Mouse (Mus musculus) heart, postnatal 0 days (tissue): ENCODE results near the gene Actr5. TPM values are rescaled to one million over a fixed set of nuclear protein-coding genes. Genes with fewer than 3 reads are reported as not detected.

Experiments
- ATAC-seq: fragments of 200-750 bp; cut with Nextera tagmentation; 2 replicates; pipeline ENCODE4 v1.8.0; 2017; ENCODE audit warnings: low read depth, moderate number of reproducible peaks, moderate library complexity; ENCODE audit not compliant: insufficient read depth
- DNase-seq: peaks from one replicate; pipeline ENCODE4 v3.0.0-alpha.2; 2016; ENCODE audit warnings: low spot score
- H3K27ac ChIP-seq: fragments of 300-500 bp; sonication (generic); 2 replicates; pipeline ENCODE4 v1.5.1; 2014; ENCODE audit warnings: low read depth, mild to moderate bottlenecking
- H3K27me3 ChIP-seq: fragments of 300-500 bp; sonication (generic); 2 replicates; pipeline ENCODE4 v1.6.1; 2014; ENCODE audit warnings: low read length, mixed read lengths; ENCODE audit not compliant: control insufficient read depth, insufficient read depth
- H3K36me3 ChIP-seq: fragments of 300-500 bp; sonication (generic); replicated peaks from 2 replicates; pipeline ENCODE4 v1.6.1; 2014; ENCODE audit warnings: low read length, mixed read lengths; ENCODE audit not compliant: control insufficient read depth, insufficient read depth
- H3K4me1 ChIP-seq: fragments of 300-500 bp; sonication (generic); 2 replicates; pipeline ENCODE4 v1.6.1; 2014; ENCODE audit warnings: antibody characterized with exemption; ENCODE audit not compliant: control insufficient read depth, insufficient read depth
- H3K4me2 ChIP-seq: fragments of 300-500 bp; sonication (generic); 2 replicates; pipeline ENCODE4 v1.6.1; 2014; ENCODE audit warnings: low read depth, mild to moderate bottlenecking, low read length, moderate library complexity
- H3K4me3 ChIP-seq: fragments of 300-500 bp; sonication (generic); 2 replicates; pipeline ENCODE4 v1.5.1; 2014; ENCODE audit warnings: low read depth, low read length
- H3K9ac ChIP-seq: fragments of 300-500 bp; sonication (generic); replicated peaks from 2 replicates; pipeline ENCODE4 v1.6.1; 2014; ENCODE audit warnings: low read depth, low read length, mixed read lengths
- H3K9me3 ChIP-seq: fragments of 300-500 bp; sonication (generic); replicated peaks from 2 replicates; pipeline ENCODE4 v1.6.1; 2016; ENCODE audit warnings: low read length; ENCODE audit not compliant: control insufficient read depth
- CTCF ChIP-seq: IDR thresholded peaks from 2 replicates; pipeline ENCODE4 v1.5.1; 2016; ENCODE audit warnings: antibody characterized with exemption, control low read depth, low read depth
- EP300 ChIP-seq: IDR thresholded peaks from 2 replicates; pipeline ENCODE4 v1.6.1; 2016; ENCODE audit warnings: antibody characterized with exemption, low read depth
- WGBS: fragments of 180-500 bp; shearing (Covaris S2); extraction: QIAGEN DNeasy Blood & Tissue Kit; methylation state at CpG from one replicate; pipeline ENCODE4 v1.1.7; 2014; 5-methylcytosine and 5-hydroxymethylcytosine counted together
- polyA plus RNA-seq: library from polyadenylated mRNA; unstranded; fragments of >200 nt; fragmentation: Nextera tagmentation; extraction: Ambion mirVana; gene quantifications from 2 replicates; pipeline ENCODE4 v1.2.1, GENCODE M21; 2015
- total RNA-seq: library from RNA; depleted of rRNA; stranded (reverse); fragments of >200 nt; gene quantifications from 2 replicates; pipeline ENCODE4 v1.2.3, GENCODE M21; 2014; ENCODE audit warnings: low replicate concordance

The Actr5 gene
- total and polyA plus RNA-seq, 2 experiments from 2014 or later: 3.8 to 10.8 TPM

DNA sequence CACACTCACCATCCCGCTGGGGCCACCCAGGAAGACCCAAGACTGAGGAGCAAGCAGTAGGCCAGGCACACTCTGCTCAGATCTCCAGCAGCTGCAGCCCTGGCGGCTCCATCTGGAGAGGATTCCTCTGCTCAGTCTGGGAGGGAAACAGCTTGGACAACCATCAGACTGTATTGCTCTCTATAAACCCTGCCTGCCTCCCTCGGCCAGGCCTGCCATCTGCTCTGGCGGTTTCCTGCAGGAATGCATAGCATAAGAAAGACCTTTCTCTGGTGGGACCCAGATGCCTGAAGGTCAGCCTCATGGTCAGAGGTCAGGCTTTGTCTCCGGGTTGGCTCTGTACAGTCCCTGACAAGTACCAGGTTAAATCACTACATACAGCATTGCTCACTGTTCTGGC lies 33.4 kb upstream of the Actr5 start:
- DNase-seq (no peak), ATAC-seq (no peak)
- Histone ChIP-seq H3K4me3 (no peak overlapping the region), H3K4me1 (no peaks in the 10 kb centered on the region), H3K4me2 (no peak overlapping the region), H3K36me3 (no peaks in the 10 kb centered on the region), H3K9ac (no peak overlapping the region), H3K9me3 (no peaks in the 10 kb centered on the region), H3K27me3 (peaks cover 12% of the 10 kb centered on the region), H3K27ac (no peak overlapping the region)
- whole genome bisulfite sequencing: 44% methylated on average over 5 of the region's 5 CpGs
- TF ChIP-seq EP300: no peak
- TF ChIP-seq CTCF: no peak

- ATAC-seq: no peak
- peaks cover 12% of the 10 kb centered on the region for H3K27me3 ChIP-seq
- no peak for TF ChIP-seq CTCF
- TF ChIP-seq EP300: no peak
These were observed 31.3 kb upstream of the Actr5 start for GRCm38 (mm10) chr2:158593371-158593770.

GRCm38 (mm10) chr2:158595103-158595502 lies 29.6 kb upstream of the Actr5 start:
- DNase-seq (no peak), ATAC-seq (no peak)
- Histone ChIP-seq H3K9ac (no peak overlapping the region), H3K9me3 (no peaks in the 10 kb centered on the region), H3K27ac (no peak overlapping the region), H3K4me2 (no peak overlapping the region), H3K4me1 (no peaks in the 10 kb centered on the region), H3K27me3 (peaks cover 19% of the 10 kb centered on the region), H3K36me3 (no peaks in the 10 kb centered on the region), H3K4me3 (no peak overlapping the region)
- under 1% methylated on average over 12 of the region's 12 CpGs for WGBS
- TF ChIP-seq CTCF (no peak), EP300 (no peak)

More at GRCm38 (mm10) chr2:158593371-158593770, 31.3 kb upstream of the Actr5 start:
- no peak overlapping the region for H3K27ac ChIP-seq
- H3K4me1 ChIP-seq: no peaks in the 10 kb centered on the region
- H3K36me3 ChIP-seq: no peaks in the 10 kb centered on the region
- H3K4me2 ChIP-seq: no peak overlapping the region
- H3K9me3 ChIP-seq: no peaks in the 10 kb centered on the region
- no peak overlapping the region for H3K4me3 ChIP-seq
- H3K9ac ChIP-seq: no peak overlapping the region
- 66% methylated on average over 4 of the region's 4 CpGs for WGBS
- DNase-seq: no peak

DNA sequence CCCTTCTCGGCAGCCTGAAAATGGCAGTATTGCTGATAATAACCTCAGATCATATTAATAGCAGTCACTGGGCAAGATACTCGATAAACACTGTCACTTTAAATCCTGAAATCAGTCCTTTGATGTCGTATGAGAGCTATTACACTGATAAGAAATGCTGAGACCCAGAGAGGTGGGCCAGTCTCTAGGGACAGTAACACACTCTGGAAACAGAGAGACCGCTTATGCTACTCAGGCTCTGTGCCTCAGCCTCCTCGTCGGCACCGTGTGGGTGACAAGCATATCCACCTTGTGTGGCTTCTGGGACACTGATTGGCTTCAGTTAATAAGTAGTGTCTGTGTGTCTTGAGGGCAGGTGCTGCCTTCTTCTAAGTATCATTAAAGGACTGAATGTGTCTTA lies 29.1 kb upstream of the Actr5 start:
- 28% methylated on average over 7 of the region's 7 CpGs for WGBS
- no peak overlapping the region for H3K4me3 ChIP-seq
- DNase-seq (no peak), ATAC-seq (no peak)
- no peak overlapping the region for H3K27ac ChIP-seq
- TF ChIP-seq EP300: no peak
- no peak for TF ChIP-seq CTCF
- H3K4me2 ChIP-seq: no peak overlapping the region
- H3K27me3 ChIP-seq: peaks cover 23% of the 10 kb centered on the region
- no peaks in the 10 kb centered on the region for H3K4me1 ChIP-seq
- no peaks in the 10 kb centered on the region for H3K36me3 ChIP-seq
- no peak overlapping the region for H3K9ac ChIP-seq
- no peaks in the 10 kb centered on the region for H3K9me3 ChIP-seq

DNA sequence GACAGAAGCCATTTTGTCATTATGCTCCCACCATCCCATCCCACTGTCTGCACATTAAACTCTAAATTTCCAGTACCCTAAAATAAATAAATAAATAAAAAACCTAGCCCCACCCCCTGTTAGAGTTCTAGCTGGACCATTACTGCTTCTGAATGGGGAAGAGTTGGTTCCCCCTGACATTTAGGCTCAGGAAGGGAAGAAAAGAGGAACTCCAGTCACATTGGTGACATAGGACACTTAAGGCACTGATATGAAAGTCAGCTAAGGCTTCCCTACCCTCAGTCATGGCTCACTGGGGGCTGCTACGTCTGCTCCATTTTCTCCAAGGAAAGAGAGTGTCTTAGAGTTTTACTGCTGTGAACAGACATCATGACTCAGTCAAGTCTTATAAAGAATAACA lies 27.9 kb upstream of the Actr5 start:
- DNase-seq (no peak), ATAC-seq (no peak)
- H3K36me3 ChIP-seq: no peaks in the 10 kb centered on the region
- TF ChIP-seq CTCF (no peak), EP300 (no peak)
- no peak overlapping the region for H3K4me3 ChIP-seq
- H3K4me1 ChIP-seq: no peaks in the 10 kb centered on the region
- no peaks in the 10 kb centered on the region for H3K9me3 ChIP-seq
- no peak overlapping the region for H3K27ac ChIP-seq
- H3K4me2 ChIP-seq: no peak overlapping the region
- H3K9ac ChIP-seq: no peak overlapping the region
- H3K27me3 ChIP-seq: peaks cover 34% of the 10 kb centered on the region
- 38% methylated on average over 1 of the region's 1 CpGs for WGBS

DNA sequence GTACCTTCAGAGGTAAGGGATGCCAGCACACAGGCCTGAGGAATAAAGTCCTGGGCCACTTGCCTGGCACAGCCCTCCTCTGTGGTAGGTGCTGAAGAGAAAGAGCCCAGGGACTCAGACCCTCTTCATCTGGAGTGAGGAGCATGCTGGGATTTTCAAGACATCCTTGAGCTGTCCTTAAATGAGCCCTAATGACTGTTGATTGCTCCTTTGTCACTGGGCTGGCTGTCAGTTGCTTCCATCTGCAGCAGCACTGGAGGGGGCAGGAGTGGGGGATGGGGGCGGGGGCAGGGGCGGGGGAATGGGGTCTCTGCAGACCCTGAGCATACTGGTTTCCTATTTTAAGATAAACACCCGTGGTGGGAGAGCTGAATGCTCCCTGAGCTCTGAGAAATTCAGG lies 24.2 kb upstream of the Actr5 start:
- no peak for ATAC-seq
- Histone ChIP-seq H3K4me3 (no peak overlapping the region), H3K36me3 (no peaks in the 10 kb centered on the region), H3K9ac (no peak overlapping the region), H3K9me3 (no peaks in the 10 kb centered on the region), H3K4me2 (no peak overlapping the region), H3K4me1 (no peaks in the 10 kb centered on the region), H3K27ac (no peak overlapping the region), H3K27me3 (peaks cover 47% of the 10 kb centered on the region)
- WGBS: 13% methylated on average over 3 of the region's 3 CpGs
- no peak for TF ChIP-seq CTCF
- TF ChIP-seq EP300: no peak
- DNase-seq: no peak
